Mouse (Mus musculus) neural tube, embryonic 13.5 days (tissue): ENCODE data around the gene Pole2. TPM values are rescaled to one million over a fixed set of nuclear protein-coding genes. Genes with fewer than 3 reads are reported as not detected.

ENCODE experiments used
- ATAC-seq: fragments of 200-750 bp; cut with Nextera tagmentation; 2 replicates; pipeline ENCODE4 v1.8.0; 2017; ENCODE audit warnings: low read depth, mild to moderate bottlenecking, moderate TSS enrichment, moderate library complexity
- H3K27ac ChIP-seq: fragments of 300-500 bp; sonication (generic); replicated peaks from 2 replicates; pipeline ENCODE4 v1.5.1; 2015; ENCODE audit warnings: moderate library complexity, mild to moderate bottlenecking, inconsistent platforms
- H3K27me3 ChIP-seq: fragments of 300-500 bp; sonication (generic); 2 replicates; pipeline ENCODE4 v1.6.1; 2015; ENCODE audit warnings: mild to moderate bottlenecking, inconsistent platforms
- H3K36me3 ChIP-seq: fragments of 300-500 bp; sonication (generic); 2 replicates; pipeline ENCODE4 v1.6.1; 2015; ENCODE audit warnings: mild to moderate bottlenecking, inconsistent platforms
- H3K4me1 ChIP-seq: fragments of 300-500 bp; sonication (generic); replicated peaks from 2 replicates; pipeline ENCODE4 v1.6.1; 2015; ENCODE audit warnings: inconsistent platforms
- H3K4me2 ChIP-seq: fragments of 300-500 bp; sonication (generic); 2 replicates; pipeline ENCODE4 v1.6.1; 2015; ENCODE audit warnings: inconsistent platforms, mild to moderate bottlenecking, moderate library complexity
- H3K4me3 ChIP-seq: fragments of 300-500 bp; sonication (generic); 2 replicates; pipeline ENCODE4 v1.5.1; 2015; ENCODE audit warnings: mild to moderate bottlenecking, inconsistent platforms
- H3K9ac ChIP-seq: fragments of 300-500 bp; sonication (generic); 2 replicates; pipeline ENCODE4 v1.6.1; 2015; ENCODE audit warnings: moderate library complexity, mild to moderate bottlenecking, inconsistent platforms
- H3K9me3 ChIP-seq: fragments of 300-500 bp; sonication (generic); 2 replicates; pipeline ENCODE4 v1.6.1; 2016; ENCODE audit warnings: inconsistent platforms
- WGBS: fragments of 180-500 bp; shearing (Covaris S2); methylation state at CpG from one replicate; pipeline ENCODE4 v1.1.7; 2015; 5-methylcytosine and 5-hydroxymethylcytosine counted together
- polyA plus RNA-seq: library from polyadenylated mRNA; unstranded; fragments of >200 nt; fragmentation: Nextera tagmentation; extraction: Ambion mirVana; gene quantifications from 2 replicates; pipeline ENCODE4 v1.2.1, GENCODE M21; 2015

The Pole2 gene
- polyA plus RNA-seq, 1 experiment from 2014 or later: 4.1 TPM

- Histone ChIP-seq H3K4me2 (no peak overlapping the region), H3K9me3 (no peaks in the 10 kb centered on the region), H3K9ac (no peak overlapping the region), H3K27me3 (no peaks in the 10 kb centered on the region), H3K36me3 (no peaks in the 10 kb centered on the region), H3K4me3 (no peak overlapping the region), H3K27ac (no peak overlapping the region), H3K4me1 (peaks cover 9% of the 10 kb centered on the region)
- 40% methylated on average over 3 of the region's 3 CpGs for WGBS
- ATAC-seq: no peak
Measured at GRCm38 (mm10) chr12:69238284-69238683, 10.3 kb upstream of the Pole2 start.

DNA sequence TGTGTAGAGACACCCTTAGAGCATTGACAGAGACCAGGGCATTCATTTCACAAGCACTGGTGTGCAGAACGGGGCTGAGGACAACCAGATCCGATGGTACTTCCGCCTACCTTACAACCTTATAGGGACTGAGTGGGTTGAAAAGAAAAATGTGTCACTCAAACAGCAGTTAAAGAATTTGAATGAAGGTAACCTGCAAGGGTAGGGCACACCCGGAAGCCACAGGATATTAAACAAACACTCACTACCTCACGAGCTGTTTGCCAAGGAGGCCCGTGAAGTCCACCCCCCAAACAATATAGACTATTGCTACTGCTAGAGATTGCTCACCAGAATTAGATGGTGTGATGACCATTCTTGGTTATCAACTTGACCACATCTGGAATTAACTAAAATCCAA, 7.8 kb upstream of the Pole2 start:
- WGBS: 89% methylated on average over 6 of the region's 6 CpGs
- peaks cover 3% of the 10 kb centered on the region for H3K4me1 ChIP-seq
- no peak for ATAC-seq

DNA sequence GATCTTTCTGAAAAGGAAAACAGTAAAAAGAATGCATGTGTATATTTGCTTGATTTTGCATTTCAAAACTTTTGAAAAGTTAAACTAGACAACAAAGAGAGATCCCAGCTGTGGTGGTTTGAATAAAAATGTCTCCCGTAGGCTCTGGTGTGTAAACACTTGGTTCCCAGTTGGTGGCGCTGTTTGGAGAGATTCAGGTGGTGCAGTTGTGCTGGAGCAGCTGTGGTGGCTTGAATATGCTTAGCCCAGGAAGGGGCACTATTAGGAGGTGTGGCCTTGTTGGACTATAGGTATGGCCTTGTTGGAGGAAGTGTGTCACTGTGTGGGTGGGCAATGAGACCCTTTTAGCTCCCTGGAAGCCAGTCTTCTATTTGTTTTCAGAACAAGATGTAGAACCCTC, 1.3 kb upstream of the Pole2 start:
- Histone ChIP-seq H3K4me1 (0 out of 2 replicates have a peak, but pooled peaks cover 3% of the 10 kb centered on the region), H3K4me3 (no peak overlapping the region), H3K27me3 (no peaks in the 10 kb centered on the region), H3K36me3 (no peaks in the 10 kb centered on the region), H3K27ac (no peak overlapping the region), H3K9ac (no peak overlapping the region), H3K9me3 (no peaks in the 10 kb centered on the region), H3K4me2 (no peak overlapping the region)
- ATAC-seq: no peak
- 66% methylated on average over 2 of the region's 2 CpGs for WGBS

More for the DNA sequence above, 7.8 kb upstream of the Pole2 start:
- Histone ChIP-seq H3K36me3 (no peaks in the 10 kb centered on the region), H3K9ac (no peak overlapping the region), H3K4me2 (no peak overlapping the region), H3K27ac (no peak overlapping the region), H3K9me3 (no peaks in the 10 kb centered on the region), H3K27me3 (no peaks in the 10 kb centered on the region), H3K4me3 (no peak overlapping the region)

DNA sequence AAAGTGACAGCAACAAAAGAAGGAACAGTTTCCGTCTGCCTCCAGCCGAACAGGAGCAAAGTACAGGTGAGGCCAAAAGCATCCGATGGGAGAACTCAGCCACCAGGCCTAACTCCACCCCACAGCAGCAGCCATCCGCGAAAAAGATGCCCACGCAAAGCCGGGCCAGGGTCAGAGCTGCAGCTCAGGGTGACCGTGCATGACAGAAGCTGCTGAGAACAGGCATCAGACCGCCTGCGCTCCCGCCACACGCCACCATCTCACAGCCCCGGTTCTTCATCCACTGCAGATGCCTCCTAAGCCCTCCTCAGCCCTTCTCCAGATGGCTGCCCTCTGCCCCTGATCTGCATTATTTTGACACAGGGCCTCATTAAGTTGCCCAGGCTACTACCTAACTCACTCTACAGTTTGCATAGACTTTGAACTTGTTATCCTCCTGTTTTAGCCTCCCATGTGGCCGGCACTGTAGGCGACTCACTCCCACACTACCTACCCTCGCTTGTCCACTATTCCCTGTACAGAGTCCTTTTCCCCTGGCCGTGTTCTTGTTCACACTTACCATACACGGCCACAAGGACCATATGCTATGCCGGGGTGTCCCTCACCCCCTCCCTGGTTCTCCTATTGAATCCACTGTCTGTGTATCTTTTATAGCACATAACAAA, 7.2 kb downstream of the Pole2 start:
- 94% methylated on average over 19 of the region's 19 CpGs for WGBS

DNA sequence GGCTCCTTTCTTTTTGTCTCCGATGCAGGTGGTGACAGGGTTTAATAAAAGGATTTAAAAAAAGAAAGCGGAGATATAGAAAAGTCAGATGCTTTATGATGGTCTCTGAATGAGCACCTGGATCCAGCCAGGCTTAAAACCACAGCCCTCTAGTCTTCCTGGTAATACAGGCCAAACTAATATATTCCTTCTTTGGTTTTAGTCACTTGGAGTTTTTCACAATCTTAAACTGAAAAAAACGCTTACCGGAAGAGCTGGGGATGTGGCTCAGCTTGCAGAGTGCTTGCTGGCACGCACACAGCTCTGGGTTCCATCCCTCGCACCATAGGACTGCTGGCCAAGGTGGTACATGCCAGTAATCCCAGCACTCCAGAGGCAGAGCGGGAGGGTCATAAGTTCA, 11.4 kb downstream of the Pole2 start:
- WGBS: 93% methylated on average over 7 of the region's 7 CpGs
- no peaks in the 10 kb centered on the region for H3K27me3 ChIP-seq

More for the DNA sequence above, 7.2 kb downstream of the Pole2 start:
- H3K36me3 ChIP-seq: no peaks in the 10 kb centered on the region
- H3K9ac ChIP-seq: no peak overlapping the region
- no peaks in the 10 kb centered on the region for H3K4me1 ChIP-seq
- no peaks in the 10 kb centered on the region for H3K9me3 ChIP-seq
- H3K27ac ChIP-seq: no peak overlapping the region
- no peak overlapping the region for H3K4me3 ChIP-seq
- no peak for ATAC-seq
- no peaks in the 10 kb centered on the region for H3K27me3 ChIP-seq
- no peak overlapping the region for H3K4me2 ChIP-seq

DNA sequence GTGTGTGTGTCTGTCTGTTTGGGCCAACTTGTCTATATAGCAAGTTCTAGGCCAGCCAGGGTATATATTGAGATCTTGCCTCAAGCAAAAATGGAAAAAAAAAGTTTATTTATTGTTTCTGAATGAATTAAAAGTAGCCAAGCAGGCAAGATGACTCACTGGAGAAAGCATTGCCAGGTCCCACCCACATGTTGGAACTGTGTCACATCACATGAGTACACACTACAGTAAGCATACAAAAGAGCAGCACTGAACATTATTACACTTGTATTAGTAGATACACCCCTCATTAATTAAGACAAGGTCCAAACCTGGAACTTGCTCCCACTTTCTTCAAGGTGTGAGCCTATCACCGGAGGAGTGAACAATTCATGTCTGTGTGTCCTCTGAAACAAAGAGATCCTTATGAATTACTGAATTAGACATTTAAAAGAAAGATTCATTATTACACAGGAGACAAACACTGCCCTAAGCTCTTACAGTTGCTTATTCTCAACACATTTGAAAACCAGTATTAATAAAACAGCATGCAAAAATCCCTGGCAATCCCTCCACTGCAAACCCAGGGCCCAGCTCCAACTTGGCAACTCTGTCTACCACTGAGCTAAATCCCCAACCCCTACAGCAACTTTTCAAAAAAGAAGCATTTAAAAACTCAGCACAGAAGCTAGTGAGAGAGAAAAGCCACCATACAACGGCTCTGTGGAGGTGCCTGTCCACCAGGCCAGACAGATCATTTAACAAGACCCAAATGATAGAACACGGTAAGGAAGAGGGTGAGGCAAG, 12.8 kb downstream of the Pole2 start:
- Histone ChIP-seq H3K27me3 (no peaks in the 10 kb centered on the region), H3K36me3 (no peaks in the 10 kb centered on the region), H3K4me2 (no peak overlapping the region), H3K27ac (no peak overlapping the region), H3K4me1 (no peaks in the 10 kb centered on the region), H3K4me3 (no peak overlapping the region), H3K9ac (no peak overlapping the region), H3K9me3 (no peaks in the 10 kb centered on the region)
- no peak for ATAC-seq
- 92% methylated on average over 3 of the region's 3 CpGs for WGBS

More for the DNA sequence above, 11.4 kb downstream of the Pole2 start:
- Histone ChIP-seq H3K4me2 (no peak overlapping the region), H3K27ac (no peak overlapping the region), H3K4me1 (no peaks in the 10 kb centered on the region), H3K9ac (no peak overlapping the region), H3K4me3 (no peak overlapping the region), H3K9me3 (no peaks in the 10 kb centered on the region), H3K36me3 (no peaks in the 10 kb centered on the region)
- no peak for ATAC-seq

DNA sequence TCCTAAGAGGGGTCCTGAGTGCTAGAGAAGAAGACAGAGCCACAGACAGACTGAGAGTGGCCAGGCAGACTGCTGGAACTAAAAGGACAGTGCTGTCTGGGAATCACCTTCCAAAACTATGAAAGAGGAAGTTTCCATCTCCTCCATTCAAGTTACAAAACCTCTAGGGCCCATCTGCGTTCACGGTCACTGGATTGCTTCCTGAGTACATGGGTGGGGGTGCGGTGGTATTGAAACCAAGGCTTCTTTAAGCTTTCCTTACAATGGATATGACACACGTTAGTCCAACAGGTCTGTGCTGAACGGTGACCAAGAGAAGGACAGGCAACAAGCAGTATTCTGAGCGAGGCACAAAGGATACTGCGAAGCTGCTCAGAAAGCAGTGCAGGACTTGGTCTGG, 13.6 kb downstream of the Pole2 start:
- 95% methylated on average over 7 of the region's 7 CpGs for WGBS
- H3K27ac ChIP-seq: no peak overlapping the region
- H3K27me3 ChIP-seq: no peaks in the 10 kb centered on the region
- H3K9ac ChIP-seq: no peak overlapping the region
- no peaks in the 10 kb centered on the region; the same call in 1 of the 2 replicates for H3K36me3 ChIP-seq
- no peak overlapping the region for H3K4me3 ChIP-seq
- H3K9me3 ChIP-seq: no peaks in the 10 kb centered on the region
- ATAC-seq: no peak
- H3K4me1 ChIP-seq: no peaks in the 10 kb centered on the region
- no peak overlapping the region for H3K4me2 ChIP-seq

DNA sequence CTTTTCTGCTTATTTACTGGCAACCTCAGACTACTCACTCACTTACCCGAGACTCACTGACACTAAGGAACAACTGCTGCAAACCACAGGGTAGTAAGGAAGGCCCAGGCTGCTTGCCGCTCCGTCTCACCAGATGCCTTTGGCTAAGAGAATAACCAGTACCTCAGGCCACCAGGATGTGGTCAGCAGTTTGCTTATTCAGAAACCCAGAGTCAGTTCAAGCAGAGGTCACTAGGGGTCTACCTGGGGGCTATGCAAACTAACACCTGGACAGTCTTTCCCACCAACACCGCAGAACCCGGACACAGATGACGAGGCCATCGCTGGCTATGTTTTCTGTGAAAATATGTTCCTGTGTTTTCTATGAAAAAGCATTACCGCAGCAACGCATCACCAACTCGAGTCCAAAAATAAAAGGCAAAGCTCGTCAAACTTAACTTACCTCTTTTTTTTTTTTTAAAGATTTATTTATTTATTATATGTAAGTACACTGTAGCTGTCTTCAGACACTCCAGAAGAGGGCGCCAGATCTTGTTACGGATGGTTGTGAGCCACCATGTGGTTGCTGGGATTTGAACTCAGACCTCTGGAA, 14.7 kb downstream of the Pole2 start:
- no peak overlapping the region for H3K27ac ChIP-seq
- H3K9me3 ChIP-seq: no peaks in the 10 kb centered on the region
- no peaks in the 10 kb centered on the region for H3K4me1 ChIP-seq
- H3K4me2 ChIP-seq: no peak overlapping the region
- no peaks in the 10 kb centered on the region for H3K27me3 ChIP-seq
- no peaks in the 10 kb centered on the region; the same call in 1 of the 2 replicates for H3K36me3 ChIP-seq
- WGBS: 96% methylated on average over 13 of the region's 13 CpGs
- no peak overlapping the region for H3K9ac ChIP-seq
- H3K4me3 ChIP-seq: no peak overlapping the region
- ATAC-seq: no peak

DNA sequence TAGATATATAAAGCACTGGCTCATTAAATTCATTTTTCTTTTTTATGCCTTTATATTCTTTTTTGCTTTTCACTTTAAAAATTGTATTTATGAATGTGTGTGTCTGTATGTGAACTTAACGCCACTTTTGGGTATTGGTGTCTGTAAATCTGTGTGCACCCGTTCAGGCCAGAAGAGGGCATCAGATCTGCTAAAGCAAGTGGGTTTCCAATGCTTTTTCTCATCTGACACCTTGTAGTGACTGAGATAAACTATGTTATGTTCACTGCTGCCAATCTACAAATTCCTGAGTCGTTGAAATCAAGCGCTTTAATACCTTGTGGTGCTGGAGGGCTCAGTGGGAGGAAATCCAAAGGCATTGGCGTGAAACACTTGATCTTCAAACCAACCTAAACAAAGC, 16.9 kb downstream of the Pole2 start:
- Histone ChIP-seq H3K27me3 (no peaks in the 10 kb centered on the region), H3K9me3 (no peaks in the 10 kb centered on the region), H3K9ac (no peak overlapping the region), H3K4me3 (no peak overlapping the region), H3K4me2 (no peak overlapping the region), H3K36me3 (no peaks in the 10 kb centered on the region; the same call in 1 of the 2 replicates), H3K4me1 (no peaks in the 10 kb centered on the region), H3K27ac (no peak overlapping the region)
- no peak for ATAC-seq
- 86% methylated on average over 5 of the region's 5 CpGs for WGBS

DNA sequence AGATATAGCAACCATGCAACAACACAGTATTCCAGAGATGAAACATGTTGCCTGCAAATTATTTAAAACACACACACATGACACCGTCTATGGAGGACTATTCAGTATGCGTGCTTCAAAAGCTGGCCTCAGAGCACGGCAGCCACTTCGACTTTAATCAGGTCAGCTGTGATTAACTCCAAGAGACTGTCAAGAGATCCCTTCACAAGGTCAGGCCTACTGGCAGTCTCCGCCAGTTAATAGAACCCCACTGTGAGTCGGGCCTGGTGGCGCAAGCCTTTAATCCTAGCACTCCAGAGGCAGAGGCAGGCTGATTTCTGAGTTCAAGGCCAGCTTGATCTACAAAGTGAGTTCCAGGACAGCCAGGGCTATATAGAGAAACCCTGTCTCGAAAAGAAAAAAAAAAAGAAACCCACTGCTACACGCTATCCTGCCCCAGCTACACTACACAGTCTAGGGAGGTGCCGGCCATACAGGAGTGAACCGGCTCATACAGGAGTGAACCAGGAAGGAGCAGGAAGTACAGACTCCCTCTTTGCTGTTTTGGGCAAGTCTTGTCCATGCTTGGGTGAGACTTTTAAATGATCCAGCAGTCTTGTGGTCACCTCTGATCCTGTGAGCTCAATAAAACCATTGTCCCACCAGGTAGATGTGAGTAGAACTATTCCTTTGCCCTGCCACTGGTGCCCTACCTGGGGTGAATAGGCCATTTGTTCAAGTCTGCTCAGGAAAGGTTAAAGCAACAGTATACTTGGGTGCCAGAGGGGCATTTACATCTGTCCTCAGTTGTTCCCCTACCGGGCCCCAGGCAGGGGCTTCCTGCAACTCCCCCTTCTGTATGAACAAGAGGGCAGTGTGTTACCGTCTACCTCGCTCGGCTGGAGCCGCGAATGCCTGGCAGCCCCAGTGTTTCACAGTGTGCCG, 17.7 kb downstream of the Pole2 start:
- Histone ChIP-seq H3K27me3 (no peaks in the 10 kb centered on the region), H3K9ac (no peak overlapping the region), H3K9me3 (no peaks in the 10 kb centered on the region), H3K4me2 (no peak overlapping the region), H3K4me1 (no peaks in the 10 kb centered on the region), H3K27ac (no peak overlapping the region), H3K36me3 (no peaks in the 10 kb centered on the region; the same call in 1 of the 2 replicates), H3K4me3 (no peak overlapping the region)
- WGBS: 88% methylated on average over 18 of the region's 18 CpGs
- no peak for ATAC-seq

DNA sequence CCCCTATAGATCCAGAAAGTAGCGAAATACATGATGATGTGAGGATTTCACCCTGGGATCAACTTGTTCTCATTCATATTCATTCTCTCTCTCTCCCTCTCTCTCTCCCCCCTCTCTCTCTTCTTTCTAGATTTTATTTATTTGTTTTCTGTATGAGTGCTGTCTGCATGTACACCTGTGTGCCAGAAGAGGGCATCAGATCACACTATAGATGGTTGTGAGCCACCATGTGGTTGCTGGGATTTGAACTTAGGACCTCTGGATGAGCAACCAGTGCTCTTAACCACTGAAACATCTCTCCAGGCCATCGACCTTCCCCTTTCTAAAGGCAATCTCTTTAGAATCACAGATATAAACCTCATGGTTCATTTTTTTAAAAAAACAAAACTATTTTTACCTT, 19.5 kb downstream of the Pole2 start:
- Histone ChIP-seq H3K9ac (no peak overlapping the region), H3K27ac (no peak overlapping the region), H3K4me3 (no peak overlapping the region), H3K9me3 (no peaks in the 10 kb centered on the region), H3K36me3 (no peaks in the 10 kb centered on the region; the same call in 1 of the 2 replicates), H3K4me1 (0 out of 2 replicates have a peak, but pooled peaks cover 2% of the 10 kb centered on the region), H3K4me2 (no peak overlapping the region), H3K27me3 (no peaks in the 10 kb centered on the region)
- ATAC-seq: no peak
- 88% methylated on average over 2 of the region's 2 CpGs for WGBS
